Mouse (Mus musculus) stomach, embryonic 15.5 days (tissue): ENCODE measurements at regions not wholly inside any gene's neighbourhood (a gene's known extent, or its start where the extent isn't known, plus 50 kb on each side); places are given as distances from the start of the nearest gene placed in this dataset.
"Not testable (repeated sequence)": the region's sequence is repeated elsewhere in the genome, so short reads cannot be mapped to it uniquely, and the experiment has no call there.

Experiments used
- ATAC-seq: fragments of 200-750 bp; cut with Nextera tagmentation; 2 replicates; pipeline ENCODE4 v1.8.0; 2017; ENCODE audit warnings: low read depth, moderate number of reproducible peaks, moderate TSS enrichment; ENCODE audit not compliant: insufficient read depth, low FRiP score
- H3K27ac ChIP-seq: fragments of 300-500 bp; sonication (generic); 2 replicates; pipeline ENCODE4 v1.5.1; 2015; ENCODE audit warnings: mild to moderate bottlenecking, inconsistent platforms
- H3K27me3 ChIP-seq: fragments of 300-500 bp; sonication (generic); replicated peaks from 2 replicates; pipeline ENCODE4 v1.6.1; 2015; ENCODE audit warnings: inconsistent platforms
- H3K36me3 ChIP-seq: fragments of 300-500 bp; sonication (generic); 2 replicates; pipeline ENCODE4 v1.6.1; 2015; ENCODE audit warnings: inconsistent platforms
- H3K4me1 ChIP-seq: fragments of 300-500 bp; sonication (generic); 2 replicates; pipeline ENCODE4 v1.6.1; 2015; ENCODE audit warnings: inconsistent platforms
- H3K4me2 ChIP-seq: fragments of 300-500 bp; sonication (generic); 2 replicates; pipeline ENCODE4 v1.6.1; 2015; ENCODE audit warnings: mild to moderate bottlenecking, inconsistent platforms
- H3K4me3 ChIP-seq: fragments of 300-500 bp; sonication (generic); replicated peaks from 2 replicates; pipeline ENCODE4 v1.5.1; 2015; ENCODE audit warnings: inconsistent platforms
- H3K9ac ChIP-seq: fragments of 300-500 bp; sonication (generic); 2 replicates; pipeline ENCODE4 v1.6.1; 2015; ENCODE audit warnings: inconsistent platforms
- H3K9me3 ChIP-seq: fragments of 300-500 bp; sonication (generic); 2 replicates; pipeline ENCODE4 v1.6.1; 2016; ENCODE audit warnings: inconsistent platforms
- WGBS: fragments of 180-500 bp; shearing (Covaris S2); methylation state at CpG from one replicate; pipeline ENCODE4 v1.1.7; 2015; 5-methylcytosine and 5-hydroxymethylcytosine counted together

DNA sequence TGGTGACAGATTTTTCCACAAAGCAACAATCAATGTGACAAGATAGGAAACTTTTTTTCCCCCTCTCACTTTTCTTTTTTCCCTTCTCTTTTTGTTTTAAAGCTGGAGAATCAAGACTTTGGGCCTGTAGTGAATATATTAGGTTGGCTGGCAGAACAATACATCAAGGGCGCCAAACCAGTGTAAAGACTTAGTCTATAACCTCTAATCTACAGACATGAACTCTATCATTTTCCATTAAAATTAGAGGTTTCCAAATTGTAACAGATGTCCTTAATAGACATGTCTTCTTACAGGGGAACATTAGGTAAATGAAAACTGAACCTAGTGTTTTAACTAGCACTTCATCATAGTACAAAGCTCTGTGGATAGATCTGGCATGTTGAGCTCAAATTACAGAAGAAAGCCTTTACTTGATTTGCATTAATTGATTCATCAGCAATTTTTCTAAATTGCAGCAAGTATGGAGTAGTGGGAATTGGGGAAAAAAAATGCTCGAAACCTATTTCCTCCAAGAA, 937.0 kb downstream of the Robo1 start:
- Histone ChIP-seq H3K27ac (no peak overlapping the region), H3K9me3 (no peaks in the 10 kb centered on the region), H3K36me3 (no peaks in the 10 kb centered on the region), H3K4me1 (no peaks in the 10 kb centered on the region), H3K27me3 (no peaks in the 10 kb centered on the region), H3K9ac (no peak overlapping the region), H3K4me2 (no peak overlapping the region), H3K4me3 (no peak overlapping the region)
- WGBS = 76% methylated on average over 2 of the region's 2 CpGs
- ATAC-seq = no peak

DNA sequence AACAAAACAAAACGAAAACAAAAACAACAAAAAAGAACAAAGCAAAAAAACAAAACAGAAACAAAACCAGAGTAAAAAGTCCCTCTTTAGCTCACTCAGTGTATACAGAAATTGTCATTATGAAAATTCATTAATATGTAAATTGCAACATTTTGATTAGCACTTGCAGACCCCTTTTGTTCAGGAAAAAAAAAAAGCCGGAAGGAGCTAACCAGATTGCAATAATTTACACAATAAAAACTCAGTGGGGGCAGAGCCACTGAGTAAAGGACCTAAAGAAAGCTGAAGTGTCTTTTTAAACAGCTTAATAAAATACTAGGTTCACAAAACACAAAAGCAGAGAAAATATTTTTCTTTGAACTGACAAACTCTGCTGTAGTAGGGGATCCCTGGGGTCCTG, 922.5 kb downstream of the Robo1 start:
- Histone ChIP-seq H3K4me3 (no peak overlapping the region), H3K27ac (no peak overlapping the region), H3K4me2 (no peak overlapping the region), H3K9ac (no peak overlapping the region), H3K9me3 (no peaks in the 10 kb centered on the region), H3K27me3 (no peaks in the 10 kb centered on the region), H3K4me1 (no peaks in the 10 kb centered on the region), H3K36me3 (no peaks in the 10 kb centered on the region)
- 75% methylated on average over 2 of the region's 2 CpGs for WGBS
- ATAC-seq = no peak

DNA sequence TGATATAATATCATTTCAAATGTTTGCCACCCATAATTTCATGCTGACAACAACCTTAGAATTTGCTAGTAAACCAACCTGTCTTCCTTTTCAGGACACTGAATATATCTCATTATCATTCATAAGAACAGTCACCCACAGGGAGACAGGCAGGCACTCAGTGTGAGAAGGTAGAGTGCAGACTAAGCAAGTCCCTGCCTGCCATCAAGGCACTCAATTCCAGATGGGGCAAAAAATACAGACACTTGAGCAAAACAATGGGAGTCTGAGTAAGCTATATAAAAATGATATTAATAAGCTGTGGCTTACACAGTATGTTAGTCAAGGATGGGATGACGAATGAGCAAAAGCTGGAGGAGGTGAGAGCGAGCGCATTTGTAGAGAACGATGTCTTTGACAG, 909.4 kb downstream of the Robo1 start:
- H3K9me3 ChIP-seq = no peaks in the 10 kb centered on the region
- WGBS = 74% methylated on average over 4 of the region's 4 CpGs
- no peaks in the 10 kb centered on the region for H3K4me1 ChIP-seq
- ATAC-seq = no peak
- H3K36me3 ChIP-seq = no peaks in the 10 kb centered on the region
- H3K27me3 ChIP-seq = no peaks in the 10 kb centered on the region
- H3K4me3 ChIP-seq = no peak overlapping the region
- H3K4me2 ChIP-seq = no peak overlapping the region
- H3K9ac ChIP-seq = no peak overlapping the region
- H3K27ac ChIP-seq = no peak overlapping the region

DNA sequence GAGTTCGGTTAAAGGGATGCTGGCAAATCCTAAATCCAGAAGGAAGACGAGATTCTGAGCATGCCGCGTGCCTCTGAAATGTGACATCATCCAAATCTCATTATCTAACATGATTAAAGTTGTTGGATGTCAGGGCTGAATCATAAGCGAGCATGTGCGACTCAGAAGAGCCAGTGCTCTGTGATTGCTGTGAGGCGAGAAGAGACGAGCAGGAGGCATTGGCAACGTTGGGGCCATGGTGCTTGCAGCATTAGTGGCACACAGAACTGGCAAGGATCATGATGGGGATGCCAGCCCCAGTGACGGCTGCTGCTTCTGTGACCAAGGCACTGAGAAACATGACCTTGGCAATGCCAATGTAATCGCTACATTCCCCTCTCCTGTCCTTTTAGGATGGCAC, 895.4 kb downstream of the Robo1 start:
- no peak overlapping the region for H3K9ac ChIP-seq
- H3K27me3 ChIP-seq = no peaks in the 10 kb centered on the region
- H3K4me2 ChIP-seq = no peak overlapping the region
- no peaks in the 10 kb centered on the region for H3K36me3 ChIP-seq
- no peak overlapping the region for H3K27ac ChIP-seq
- ATAC-seq = no peak
- no peaks in the 10 kb centered on the region for H3K9me3 ChIP-seq
- H3K4me3 ChIP-seq = no peak overlapping the region
- WGBS = 85% methylated on average over 11 of the region's 11 CpGs
- H3K4me1 ChIP-seq = no peaks in the 10 kb centered on the region

DNA sequence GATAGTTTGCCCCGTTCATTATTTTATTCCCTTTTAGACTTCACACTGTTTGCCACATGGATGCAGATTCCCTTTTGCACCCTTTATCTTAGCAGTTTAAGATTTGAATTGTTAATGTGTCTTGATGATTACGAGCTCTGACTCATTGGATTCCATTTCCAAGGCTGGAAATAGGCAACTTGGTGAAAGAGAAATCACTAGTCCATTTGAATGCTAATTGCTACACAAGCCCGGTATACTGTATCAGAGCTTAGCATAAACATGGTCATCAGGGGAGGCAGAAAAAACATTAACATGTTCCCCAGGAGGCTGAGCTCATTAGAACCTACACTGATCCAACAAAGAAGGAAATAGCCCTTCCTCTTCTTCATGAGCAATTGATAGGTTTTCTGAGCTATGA, 892.9 kb downstream of the Robo1 start:
- WGBS = 60% methylated on average over 3 of the region's 3 CpGs
- no peaks in the 10 kb centered on the region for H3K4me1 ChIP-seq
- no peak for ATAC-seq
- no peak overlapping the region for H3K9ac ChIP-seq
- H3K27ac ChIP-seq = no peak overlapping the region
- no peak overlapping the region for H3K4me2 ChIP-seq
- H3K36me3 ChIP-seq = no peaks in the 10 kb centered on the region
- no peak overlapping the region for H3K4me3 ChIP-seq
- no peaks in the 10 kb centered on the region for H3K27me3 ChIP-seq
- no peaks in the 10 kb centered on the region for H3K9me3 ChIP-seq

DNA sequence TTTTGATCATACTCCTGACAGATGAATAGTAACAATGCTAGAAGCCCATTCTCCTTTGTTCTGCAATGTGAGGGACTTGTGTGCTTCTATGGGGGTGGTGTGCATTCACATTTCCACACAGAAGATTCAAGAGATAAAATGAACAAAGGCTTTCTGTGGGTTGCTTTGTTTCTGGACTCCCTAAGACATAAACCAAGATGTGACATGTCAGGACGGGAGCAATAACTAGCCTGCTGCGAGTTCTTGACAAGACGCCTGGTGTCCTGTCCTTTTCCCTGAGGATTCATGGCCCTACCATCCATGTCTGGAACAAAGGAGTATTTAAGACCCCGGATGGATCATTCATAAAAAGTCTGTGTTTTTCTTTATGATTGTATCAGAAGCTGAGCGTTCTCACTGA, 874.7 kb downstream of the Robo1 start:
- H3K27ac ChIP-seq = no peak overlapping the region
- H3K27me3 ChIP-seq = no peaks in the 10 kb centered on the region
- no peak overlapping the region for H3K4me2 ChIP-seq
- H3K9ac ChIP-seq = no peak overlapping the region
- H3K4me1 ChIP-seq = no peaks in the 10 kb centered on the region
- no peak overlapping the region for H3K4me3 ChIP-seq
- H3K36me3 ChIP-seq = no peaks in the 10 kb centered on the region
- ATAC-seq = no peak
- 77% methylated on average over 5 of the region's 5 CpGs for WGBS
- no peaks in the 10 kb centered on the region for H3K9me3 ChIP-seq

DNA sequence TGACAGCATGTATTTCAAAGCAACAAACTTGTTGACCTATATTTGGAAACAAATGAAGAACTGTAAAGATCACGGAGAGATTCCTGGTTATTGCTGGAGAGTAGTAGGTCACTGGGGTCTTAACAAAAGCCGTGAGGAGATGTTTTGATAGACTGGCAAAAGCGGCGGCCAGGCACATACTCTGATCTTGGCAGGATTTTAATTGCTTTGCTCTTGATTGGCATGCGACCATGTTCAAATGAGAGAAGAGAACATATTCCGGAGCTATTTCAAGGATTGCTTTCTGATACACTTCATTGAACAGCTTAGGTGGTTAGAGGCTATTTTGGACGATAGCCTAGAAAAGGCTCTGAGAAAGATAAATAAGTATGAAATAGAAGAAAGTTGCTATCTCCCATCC, 874.2 kb downstream of the Robo1 start:
- H3K4me1 ChIP-seq = no peaks in the 10 kb centered on the region
- no peaks in the 10 kb centered on the region for H3K27me3 ChIP-seq
- ATAC-seq = no peak
- H3K4me2 ChIP-seq = no peak overlapping the region
- no peak overlapping the region for H3K27ac ChIP-seq
- H3K4me3 ChIP-seq = no peak overlapping the region
- WGBS = 87% methylated on average over 7 of the region's 7 CpGs
- H3K9ac ChIP-seq = no peak overlapping the region
- H3K36me3 ChIP-seq = no peaks in the 10 kb centered on the region
- no peaks in the 10 kb centered on the region for H3K9me3 ChIP-seq

DNA sequence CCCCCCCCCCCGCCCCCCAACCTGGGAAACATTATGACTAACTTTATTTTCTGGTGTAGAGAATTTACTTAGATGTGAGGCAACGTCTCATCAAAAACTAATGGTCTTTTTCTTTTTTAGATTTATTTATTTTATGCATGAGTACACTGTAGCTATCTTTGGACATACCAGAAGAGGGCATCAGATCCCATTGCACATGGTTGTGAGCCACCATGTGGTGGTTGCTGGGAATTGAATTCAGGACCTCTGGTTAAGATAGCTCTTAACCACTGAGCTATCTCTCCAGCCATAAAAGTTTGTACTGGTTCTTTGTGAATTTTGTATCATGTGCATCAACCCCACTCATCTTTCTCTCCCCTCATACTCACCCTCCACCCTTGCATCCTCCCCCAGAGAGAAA, 847.3 kb downstream of the Robo1 start:
- no peaks in the 10 kb centered on the region for H3K9me3 ChIP-seq
- no peak overlapping the region for H3K4me2 ChIP-seq
- H3K36me3 ChIP-seq = no peaks in the 10 kb centered on the region
- no peak overlapping the region for H3K27ac ChIP-seq
- no peak for ATAC-seq
- WGBS = 38% methylated on average over 2 of the region's 2 CpGs
- no peak overlapping the region for H3K4me3 ChIP-seq
- no peaks in the 10 kb centered on the region for H3K4me1 ChIP-seq
- H3K9ac ChIP-seq = no peak overlapping the region
- H3K27me3 ChIP-seq = no peaks in the 10 kb centered on the region

DNA sequence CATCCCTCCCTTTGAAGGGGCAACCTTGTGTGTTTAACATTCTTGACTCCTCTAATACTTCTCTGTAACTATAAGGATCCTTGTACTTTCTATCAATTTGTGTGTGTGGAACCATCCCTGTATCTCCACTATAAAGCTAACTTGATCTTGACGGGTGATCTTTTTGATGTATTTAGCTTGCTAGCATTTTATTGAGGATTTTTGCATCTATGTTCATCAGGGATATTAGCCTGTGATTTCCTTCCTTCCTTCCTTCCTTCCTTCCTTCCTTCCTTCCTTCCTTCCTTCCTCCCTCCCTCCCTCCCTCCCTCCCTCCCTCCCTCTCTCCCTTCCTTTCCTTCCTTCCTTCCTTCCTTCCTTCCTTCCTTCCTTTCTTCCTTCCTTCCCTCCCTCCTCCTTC, 819.8 kb downstream of the Robo1 start:
- not testable (repeated sequence) for H3K27ac ChIP-seq, H3K4me1 ChIP-seq, ATAC-seq

DNA sequence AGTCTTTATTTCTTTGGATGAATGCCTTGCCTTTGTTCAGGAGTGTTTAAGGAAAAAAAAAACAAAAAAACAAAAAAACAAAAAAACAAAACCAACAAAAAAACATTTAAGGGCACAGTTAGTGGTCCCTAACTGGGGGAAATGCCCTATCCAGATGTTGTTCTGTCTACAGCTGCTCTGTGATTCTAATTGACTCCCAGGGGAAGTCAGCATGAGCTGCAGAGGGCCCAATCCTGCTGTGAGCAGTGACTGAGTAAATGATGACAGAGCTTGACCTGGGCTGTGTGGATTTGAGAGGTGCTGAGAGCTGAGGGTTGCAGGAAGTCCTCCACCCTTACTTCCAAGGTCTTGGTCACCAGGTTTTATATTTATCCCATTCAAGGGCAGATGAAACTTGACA, 812.5 kb downstream of the Robo1 start:
- H3K4me2 ChIP-seq = no peak overlapping the region
- no peak overlapping the region for H3K9ac ChIP-seq
- no peaks in the 10 kb centered on the region for H3K27me3 ChIP-seq
- no peak overlapping the region for H3K27ac ChIP-seq
- no peak overlapping the region for H3K4me3 ChIP-seq
- H3K36me3 ChIP-seq = no peaks in the 10 kb centered on the region
- H3K9me3 ChIP-seq = no peaks in the 10 kb centered on the region
- ATAC-seq = no peak
- H3K4me1 ChIP-seq = no peaks in the 10 kb centered on the region

More for the DNA sequence above, 819.8 kb downstream of the Robo1 start:
- H3K27me3 ChIP-seq, H3K9ac ChIP-seq, H3K9me3 ChIP-seq, H3K4me2 ChIP-seq, H3K4me3 ChIP-seq, H3K36me3 ChIP-seq: not testable (repeated sequence)
- WGBS = 83% methylated on average over 1 of the region's 1 CpGs

DNA sequence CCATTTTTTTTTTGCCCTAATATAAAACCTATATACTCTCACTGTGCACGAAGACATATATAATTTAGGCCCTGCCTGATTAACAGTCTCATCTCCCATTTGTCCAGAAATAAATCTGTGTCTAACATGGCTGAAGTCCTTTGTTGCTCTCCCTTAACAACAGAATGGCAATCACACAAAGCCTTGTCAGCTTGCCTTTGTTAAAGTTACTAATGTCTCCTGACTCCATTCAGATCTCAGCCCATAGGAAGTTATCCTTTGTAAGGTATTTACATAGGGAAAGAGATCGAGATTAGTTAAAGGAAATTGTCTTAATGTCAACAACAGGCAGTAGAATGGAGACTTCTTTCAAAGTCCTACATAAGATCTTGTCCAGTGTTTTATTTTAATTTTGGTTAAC, 809.2 kb downstream of the Robo1 start:
- 56% methylated on average over 2 of the region's 2 CpGs for WGBS
- Histone ChIP-seq H3K27me3 (no peaks in the 10 kb centered on the region), H3K9me3 (no peaks in the 10 kb centered on the region), H3K27ac (no peak overlapping the region), H3K36me3 (no peaks in the 10 kb centered on the region), H3K4me3 (no peak overlapping the region), H3K4me2 (no peak overlapping the region), H3K4me1 (no peaks in the 10 kb centered on the region), H3K9ac (no peak overlapping the region)
- no peak for ATAC-seq

DNA sequence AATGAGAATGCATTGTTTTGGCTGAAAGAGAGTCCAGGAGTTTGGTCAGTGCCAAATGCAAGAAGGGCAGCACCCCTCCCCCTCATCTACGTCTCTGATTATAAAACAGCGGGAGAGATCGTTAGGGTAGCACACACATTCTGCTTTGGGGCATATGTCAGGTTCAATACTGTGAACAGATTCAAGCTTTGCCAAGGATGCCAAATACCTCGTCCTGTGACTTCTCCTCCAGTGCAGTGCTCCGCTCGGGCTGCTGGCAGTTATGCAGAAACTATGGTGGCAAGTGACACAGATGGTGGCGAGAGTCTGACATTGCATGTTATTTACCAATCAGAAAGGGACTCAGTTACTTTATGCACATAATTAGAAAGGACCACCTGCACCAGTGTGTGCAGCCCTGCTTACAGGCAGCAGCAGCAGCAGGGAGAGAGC, 799.9 kb downstream of the Robo1 start:
- no peaks in the 10 kb centered on the region for H3K36me3 ChIP-seq
- no peaks in the 10 kb centered on the region for H3K4me1 ChIP-seq
- H3K9me3 ChIP-seq = no peaks in the 10 kb centered on the region
- 85% methylated on average over 7 of the region's 7 CpGs for WGBS
- H3K4me3 ChIP-seq = no peak overlapping the region
- no peak overlapping the region for H3K9ac ChIP-seq
- H3K4me2 ChIP-seq = no peak overlapping the region
- H3K27ac ChIP-seq = no peak overlapping the region
- H3K27me3 ChIP-seq = no peaks in the 10 kb centered on the region
- no peak for ATAC-seq

DNA sequence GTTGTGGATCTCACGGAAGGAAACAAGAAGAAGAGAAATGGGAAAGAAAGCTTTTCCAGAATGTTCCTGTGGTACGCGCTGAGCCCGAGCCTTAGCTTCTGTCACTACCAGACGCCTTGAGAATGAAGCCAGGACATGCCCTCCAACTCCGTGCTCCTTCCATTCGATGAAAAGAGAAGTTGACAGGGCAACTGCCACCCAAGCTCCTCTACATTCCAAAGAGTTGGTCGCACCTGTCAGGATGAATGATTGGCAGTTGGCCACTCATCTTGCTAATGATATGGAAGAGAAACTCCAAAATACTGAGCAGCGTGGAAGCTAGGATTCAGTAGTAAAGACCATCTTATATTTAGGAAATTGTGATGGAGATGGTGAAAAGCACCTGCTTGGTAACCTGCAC, 799.5 kb downstream of the Robo1 start:
- no peaks in the 10 kb centered on the region for H3K36me3 ChIP-seq
- no peak for ATAC-seq
- WGBS = 91% methylated on average over 9 of the region's 9 CpGs
- H3K4me2 ChIP-seq = no peak overlapping the region
- H3K27ac ChIP-seq = no peak overlapping the region
- no peak overlapping the region for H3K9ac ChIP-seq
- no peaks in the 10 kb centered on the region for H3K27me3 ChIP-seq
- H3K9me3 ChIP-seq = no peaks in the 10 kb centered on the region
- no peaks in the 10 kb centered on the region for H3K4me1 ChIP-seq
- no peak overlapping the region for H3K4me3 ChIP-seq
